Mouse (Mus musculus) common myeloid progenitor, adult 5-6 weeks (primary cell): ENCODE measurements at regions not wholly inside any gene's neighbourhood (a gene's known extent, or its start where the extent isn't known, plus 50 kb on each side); places are given as distances from the start of the nearest gene placed in this dataset.

Source experiments
- ATAC-seq: replicated peaks from 2 replicates; pipeline ENCODE4 v1.8.0; 2016; ENCODE audit warnings: low read depth, mild to moderate bottlenecking, moderate TSS enrichment, inconsistent platforms; ENCODE audit not compliant: poor library complexity, severe bottlenecking

DNA sequence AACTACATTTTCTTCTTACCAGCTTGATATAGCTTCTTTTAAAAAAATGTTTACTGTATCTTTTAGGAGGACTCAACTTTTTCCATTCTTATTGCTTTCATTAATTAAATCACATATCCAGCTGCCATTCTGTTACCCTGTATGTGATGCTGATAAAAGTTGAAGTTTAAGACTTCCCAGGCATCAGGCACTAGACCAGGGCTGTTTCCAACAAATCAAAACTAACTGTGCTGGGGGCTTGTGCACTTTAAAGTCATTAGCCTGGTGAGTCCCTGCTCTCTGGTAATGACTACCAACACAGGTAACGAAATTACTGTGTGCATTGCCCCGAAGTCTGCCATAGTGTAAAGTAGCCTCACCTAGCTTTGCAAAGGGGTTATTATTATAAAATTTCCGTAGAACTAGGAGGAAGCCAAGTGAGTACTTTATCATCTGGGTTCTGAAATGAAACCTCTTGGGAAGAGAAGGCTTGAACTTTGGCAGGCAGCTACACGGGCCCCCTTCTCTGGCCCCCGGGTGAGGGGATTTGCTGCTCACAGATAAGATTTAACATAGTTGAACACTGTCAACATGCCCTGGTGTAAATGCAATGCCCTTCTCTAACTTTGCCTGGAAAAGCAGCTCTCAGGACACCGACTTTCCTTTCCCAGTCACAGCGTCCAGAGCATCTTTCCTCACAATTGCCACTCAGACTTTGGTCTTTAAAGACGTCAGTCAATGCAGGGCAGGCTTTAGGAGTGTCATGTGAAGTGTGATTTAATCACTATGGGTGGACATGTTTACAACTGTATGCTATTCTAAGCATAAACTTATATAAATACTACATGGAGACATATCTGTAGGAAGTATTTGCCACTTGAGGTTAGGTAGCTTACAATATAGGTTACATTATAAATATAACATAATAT is 122.1 kb upstream of the Tab2 start:
- no peak for ATAC-seq

DNA sequence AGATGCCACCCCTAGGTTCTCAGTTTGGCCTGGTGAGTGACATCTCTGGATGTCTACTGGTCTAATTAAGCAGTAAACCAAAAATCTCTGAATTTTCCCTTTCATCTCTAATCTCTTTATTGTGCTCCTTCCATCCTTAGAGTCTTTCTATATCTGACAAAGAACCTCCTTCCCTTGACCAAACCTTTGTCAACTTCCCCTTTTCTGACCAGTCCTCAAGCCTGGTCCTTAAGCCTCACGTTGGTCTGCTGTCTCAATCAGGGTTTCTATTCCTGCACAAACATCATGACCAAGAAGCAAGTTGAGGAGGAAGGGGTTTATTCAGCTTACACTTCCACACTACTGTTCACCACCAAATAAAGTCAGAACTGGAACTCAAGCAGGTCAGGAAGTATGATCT is 116.4 kb upstream of the Tab2 start:
- 0 out of 2 replicates have a peak, but pooled peaks have one; percentile 14 for ATAC-seq

DNA sequence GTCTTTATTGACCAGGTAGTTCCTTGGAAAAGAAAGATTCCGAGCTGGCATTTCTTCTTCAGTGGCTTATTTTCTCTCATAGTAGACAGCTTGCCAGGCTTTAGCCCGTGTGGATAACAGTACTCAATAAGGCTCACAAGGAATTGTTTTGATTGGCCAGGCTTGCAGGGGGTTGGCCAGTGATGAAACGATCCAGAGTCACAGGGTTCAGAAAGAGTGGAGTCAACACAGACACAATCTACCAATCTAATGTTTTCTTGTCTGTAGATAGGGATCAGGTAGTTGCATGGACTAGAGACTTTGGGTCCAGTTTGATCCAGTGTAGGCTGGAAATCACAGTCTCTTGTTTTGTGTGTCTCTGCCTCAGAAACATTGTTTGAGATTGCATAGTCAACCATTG is 115.8 kb upstream of the Tab2 start:
- no peak for ATAC-seq

DNA sequence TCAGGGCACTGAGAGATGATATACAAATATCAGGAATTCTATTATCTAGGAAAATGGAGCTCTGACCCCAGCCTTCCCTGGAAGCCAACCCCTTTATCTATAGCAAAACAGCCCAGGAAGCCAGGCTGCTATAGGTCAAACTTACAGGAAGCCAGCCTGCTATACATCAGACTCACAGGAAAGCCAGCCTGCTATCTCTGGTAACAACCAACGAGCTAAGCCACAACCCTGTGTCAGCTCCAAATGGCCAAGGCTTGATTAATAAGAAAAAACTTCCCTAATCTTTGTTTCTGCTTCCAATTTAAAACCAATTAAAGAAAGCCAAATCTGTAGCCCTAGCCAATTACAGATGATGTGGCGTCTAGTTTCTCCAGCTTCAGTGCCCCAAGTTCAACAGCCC is 114.4 kb upstream of the Tab2 start:
- ATAC-seq: peak; percentile 56

DNA sequence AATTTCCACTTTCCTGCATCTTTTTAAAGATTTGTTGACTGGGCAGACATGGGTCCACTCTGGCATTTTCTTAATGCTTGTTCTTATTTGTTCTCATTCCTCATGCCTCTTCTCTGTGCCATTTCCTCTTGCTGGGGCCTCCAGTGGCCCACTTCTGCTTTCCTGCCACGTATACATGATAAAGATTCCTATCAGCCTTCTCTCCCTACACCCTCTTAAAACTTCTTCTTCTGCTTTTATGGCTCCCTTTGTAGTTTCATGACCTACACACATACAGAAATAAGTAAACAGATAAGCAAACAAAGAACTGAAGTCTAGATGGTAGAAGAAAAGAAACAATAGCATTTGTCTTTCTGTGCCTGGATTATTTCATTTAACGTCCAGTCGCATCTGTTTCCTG is 110.9 kb upstream of the Tab2 start:
- peak; percentile 72 for ATAC-seq

DNA sequence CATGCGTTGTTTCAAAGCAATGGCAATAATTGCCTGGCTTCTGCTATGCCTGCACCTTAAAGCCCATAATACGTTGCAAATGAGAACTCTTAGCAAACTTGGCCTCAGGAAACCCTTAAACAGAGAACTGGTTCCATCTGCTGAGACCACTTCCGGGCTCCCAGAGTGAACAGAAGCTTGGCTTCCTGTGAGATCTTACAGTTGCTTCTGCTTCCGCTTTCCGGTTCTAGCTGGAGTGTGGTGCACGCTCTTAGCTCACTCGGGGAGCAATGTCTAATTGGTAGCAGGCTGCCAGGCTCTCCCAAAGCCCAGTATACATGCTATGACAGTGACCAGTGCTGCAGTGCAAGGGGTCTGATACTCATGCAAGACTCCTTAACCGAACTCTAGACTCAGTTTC is 109.7 kb upstream of the Tab2 start:
- peak; percentile 83 for ATAC-seq

DNA sequence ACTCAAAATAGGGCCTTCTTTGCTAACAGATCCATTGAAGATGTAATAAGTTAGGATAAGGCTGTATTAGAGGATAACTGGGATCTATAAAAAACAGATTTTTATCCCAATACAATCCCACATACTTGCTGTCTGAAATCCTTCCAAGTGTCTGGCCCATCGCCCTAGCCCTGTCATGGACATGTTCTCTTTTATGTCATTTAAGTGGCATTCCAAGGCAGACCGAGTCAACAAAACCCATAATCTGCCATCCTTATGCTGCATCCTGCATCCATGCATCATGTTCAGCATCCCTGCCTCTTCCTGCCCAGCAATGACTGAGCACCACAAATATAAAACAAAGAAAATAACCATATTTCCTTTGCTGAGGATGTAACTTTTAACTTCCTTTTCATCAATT is 108.3 kb upstream of the Tab2 start:
- ATAC-seq: no peak

DNA sequence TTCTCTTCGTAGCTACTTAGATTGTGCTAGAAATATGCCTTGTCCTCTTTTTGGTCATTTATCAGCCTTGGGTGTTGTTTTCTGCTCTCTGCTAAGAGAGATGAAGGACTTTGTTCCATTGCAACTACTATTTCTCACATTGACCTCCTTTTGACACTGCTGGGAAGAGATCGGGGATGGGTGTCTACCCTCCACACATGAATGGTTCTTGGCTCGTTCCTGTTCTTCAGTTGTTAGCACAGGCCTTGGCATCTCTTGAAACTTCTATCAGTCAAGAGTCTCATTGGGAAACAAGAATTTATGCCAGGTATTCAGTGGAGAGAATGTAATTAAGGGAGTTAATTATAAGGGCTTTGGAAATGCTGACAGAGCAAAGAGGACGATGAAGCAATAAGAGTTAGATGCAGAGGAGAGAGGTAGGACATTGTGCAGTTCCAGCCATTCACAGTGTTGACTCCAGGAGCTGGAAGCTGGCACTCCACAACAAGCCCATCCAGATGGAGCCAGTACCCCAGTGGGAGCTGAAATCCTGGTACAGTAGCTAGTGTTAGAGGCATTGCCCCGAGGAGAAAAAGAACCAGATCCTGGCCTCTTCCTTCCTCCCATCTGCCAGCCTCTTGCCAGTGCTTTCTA is 107.5 kb upstream of the Tab2 start:
- no peak for ATAC-seq

DNA sequence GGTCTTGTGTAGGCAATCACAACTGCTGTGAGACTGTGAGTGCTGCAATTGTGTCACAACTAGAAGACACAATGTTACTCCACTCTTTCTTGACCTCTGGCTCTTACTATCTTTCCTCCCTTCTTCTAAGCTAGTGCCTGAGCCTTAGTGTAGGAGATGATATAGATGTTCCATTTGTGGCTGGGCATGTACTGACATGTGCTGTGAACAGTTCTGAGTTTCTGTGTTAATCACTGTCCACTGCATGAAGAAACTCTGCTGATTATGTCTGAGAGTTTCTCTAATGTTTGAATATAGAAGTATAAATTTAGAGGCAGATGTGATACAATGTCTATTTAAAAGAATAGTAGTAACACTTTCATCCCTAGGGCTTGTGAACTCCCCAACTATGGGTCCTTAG is 105.0 kb upstream of the Tab2 start:
- no peak for ATAC-seq

DNA sequence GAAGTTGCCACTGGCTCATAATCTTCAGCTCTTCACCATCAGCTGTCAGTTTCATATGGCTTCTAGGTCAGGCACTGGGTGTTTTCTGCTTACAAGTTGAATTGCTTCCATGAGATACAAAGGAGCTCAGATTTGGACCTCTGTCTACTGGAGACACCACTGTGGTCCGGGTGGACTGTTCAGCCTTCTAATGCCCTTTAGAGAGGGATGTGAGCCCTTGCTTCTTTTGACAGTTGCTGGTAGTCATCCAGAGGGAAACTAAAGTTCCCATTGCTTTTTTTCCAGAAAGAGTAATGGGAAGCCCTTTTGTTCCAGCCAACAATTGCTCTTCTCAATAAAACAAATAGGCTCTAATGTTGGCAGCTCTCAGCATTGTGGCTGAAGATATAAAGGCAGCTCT is 103.7 kb upstream of the Tab2 start:
- no peak for ATAC-seq

DNA sequence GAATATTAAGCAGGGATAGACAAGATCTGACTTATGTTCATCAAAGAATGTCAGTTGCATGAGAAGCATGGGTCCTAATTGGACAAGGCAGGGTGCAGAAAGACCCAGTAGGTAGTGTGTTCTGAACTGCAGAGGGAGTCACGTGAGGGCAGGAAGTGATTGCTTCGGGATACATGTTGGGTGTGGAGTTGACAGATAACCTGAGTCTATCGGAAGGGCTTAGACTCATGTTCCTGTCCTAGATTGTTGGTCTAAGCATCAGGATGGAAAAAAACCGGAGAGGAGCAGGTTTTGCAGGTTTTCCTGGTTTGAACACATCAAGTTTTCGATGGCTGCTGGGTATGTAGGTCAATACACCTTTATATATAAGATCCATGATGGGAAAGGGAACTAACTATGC is 101.8 kb upstream of the Tab2 start:
- ATAC-seq: no peak

DNA sequence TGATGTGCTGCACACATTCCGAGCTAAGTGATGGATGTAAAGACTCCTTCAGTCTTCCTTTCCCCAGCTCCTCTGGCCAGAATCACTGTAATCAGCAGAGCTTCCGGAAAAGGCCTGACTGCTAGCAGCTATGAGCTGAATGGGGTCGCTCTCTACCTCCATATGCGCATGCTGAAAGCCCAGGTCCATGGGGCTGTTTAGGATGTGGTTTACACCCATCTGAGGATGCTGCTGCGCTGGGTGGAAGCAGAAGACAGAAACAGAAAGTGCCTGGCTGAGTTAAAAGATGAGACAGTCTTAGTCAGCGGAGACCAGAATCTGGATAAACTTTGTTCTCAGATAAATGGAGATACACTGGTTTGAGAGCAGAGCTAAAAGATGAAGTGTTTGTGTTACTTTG is 99.3 kb upstream of the Tab2 start:
- peak; percentile 98 for ATAC-seq

DNA sequence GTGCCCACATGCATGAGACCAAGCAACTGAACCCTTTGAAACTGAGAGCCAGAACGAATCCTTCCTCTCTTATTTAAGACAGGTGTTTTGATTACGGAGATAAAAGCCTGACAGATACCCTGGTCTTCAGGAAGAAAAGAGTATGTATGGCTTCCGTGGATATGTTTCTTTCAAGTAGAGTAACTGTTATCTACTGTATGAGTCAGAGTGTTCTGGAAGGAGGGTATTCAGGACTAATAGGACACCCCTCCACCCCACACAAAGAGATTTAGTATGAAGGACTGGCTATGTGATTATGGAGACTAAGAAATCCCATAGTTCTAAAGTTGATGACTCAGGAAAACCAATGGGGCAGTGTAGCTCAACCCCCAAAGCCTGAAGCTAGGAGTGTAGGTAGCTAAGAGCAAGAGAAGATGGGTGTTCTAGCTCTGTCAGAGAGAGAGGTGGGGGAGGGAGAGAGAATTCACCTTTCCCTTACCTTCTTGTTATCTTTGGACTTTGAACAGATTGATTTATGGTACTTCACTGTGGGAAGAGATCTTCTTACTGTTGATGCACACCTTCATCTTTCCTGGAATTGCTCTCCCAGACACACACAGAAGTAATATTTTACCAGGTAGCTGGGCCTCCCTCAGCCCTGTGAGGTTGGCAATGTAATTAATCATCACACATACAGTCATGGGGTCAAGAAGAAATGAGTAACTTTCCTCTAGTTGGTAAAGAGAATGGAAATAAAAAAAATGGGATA is 87.6 kb upstream of the Tab2 start:
- ATAC-seq: no peak

DNA sequence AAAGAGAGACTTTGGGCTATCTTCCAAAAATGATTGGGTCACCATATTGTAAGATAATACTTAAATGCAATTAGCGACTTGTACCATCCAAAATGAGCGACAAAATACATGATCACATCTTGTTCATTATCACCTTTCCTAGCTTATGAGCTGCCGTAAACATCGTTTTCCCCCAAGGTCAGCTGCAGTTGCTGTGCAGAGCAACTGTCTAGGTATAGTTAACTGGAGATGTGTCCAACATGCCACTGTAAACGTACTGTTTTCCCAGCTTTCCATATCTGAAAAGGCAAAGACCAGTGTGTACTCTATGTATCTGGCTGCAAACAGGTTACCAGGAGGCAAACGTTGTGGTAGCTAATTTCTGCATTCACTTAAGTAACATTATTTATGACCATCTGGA is 86.3 kb upstream of the Tab2 start:
- ATAC-seq: no peak

DNA sequence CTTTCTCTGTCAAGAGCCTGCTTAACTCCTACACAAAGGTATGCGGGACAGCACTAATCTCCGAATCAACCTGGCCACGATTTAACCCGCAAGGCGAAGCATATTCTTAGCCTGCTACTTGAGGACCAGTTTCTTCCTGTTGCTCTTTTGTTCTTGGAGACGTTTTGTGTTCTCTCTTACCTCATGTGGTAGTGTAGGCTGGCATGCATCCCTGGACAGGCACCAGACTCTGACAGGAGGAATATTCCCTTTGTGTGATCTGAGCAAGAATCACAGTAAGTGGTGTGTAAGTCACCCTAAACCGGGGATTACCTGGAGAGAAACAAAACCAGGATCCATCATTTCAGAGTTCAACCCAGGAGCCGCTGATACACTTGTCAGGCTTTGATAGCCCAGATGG is 85.8 kb upstream of the Tab2 start:
- ATAC-seq: no peak

DNA sequence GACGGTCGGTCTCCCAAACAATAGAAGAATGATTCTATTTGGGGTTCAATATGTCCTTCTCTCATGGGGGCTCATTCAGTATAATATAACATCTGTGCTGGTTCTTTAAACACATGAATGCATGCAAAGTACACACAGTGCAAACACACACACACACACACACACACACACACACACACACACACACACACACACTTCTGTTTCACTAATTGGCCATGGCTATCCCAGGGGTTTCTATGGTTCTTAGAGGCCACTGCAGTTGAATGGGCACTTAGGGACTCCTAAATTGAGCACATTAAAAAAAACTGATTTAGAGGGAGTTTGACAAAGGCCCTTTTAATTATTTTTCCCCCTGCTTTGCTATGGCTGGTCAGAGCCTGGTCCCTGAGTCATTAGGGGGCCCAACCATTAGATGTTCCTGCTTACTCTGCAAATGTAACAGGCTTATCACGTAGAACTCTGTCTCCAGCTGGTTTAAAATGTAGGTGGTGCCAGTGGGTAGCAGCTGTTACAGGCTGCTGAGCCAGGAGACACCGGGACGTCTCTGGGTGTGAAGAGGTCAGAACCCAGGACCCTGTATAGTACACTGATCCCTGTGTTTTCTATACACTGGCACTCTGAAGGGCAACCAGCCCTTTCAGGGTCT is 82.1 kb upstream of the Tab2 start:
- ATAC-seq: peak; percentile 54; the same call in 1 of the 2 replicates

DNA sequence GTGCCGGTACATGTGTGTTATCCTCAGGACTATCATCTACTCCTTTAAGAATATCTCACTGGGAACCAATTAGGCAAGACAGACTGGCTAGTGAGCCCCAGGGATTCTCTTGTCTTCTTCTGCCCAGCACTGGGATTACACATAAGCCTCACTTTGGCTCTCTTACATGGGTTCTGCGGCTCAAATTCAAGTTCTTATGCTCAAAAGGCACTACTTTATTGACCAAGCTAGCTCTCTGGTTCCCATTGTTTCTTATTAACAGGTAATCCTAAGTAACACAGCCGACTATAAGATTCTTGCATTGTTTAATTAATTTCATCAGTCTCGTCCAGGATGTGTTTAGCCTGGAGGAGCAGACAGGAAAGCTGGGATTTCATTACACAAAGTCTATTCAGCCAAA is 80.3 kb upstream of the Tab2 start:
- no peak for ATAC-seq

DNA sequence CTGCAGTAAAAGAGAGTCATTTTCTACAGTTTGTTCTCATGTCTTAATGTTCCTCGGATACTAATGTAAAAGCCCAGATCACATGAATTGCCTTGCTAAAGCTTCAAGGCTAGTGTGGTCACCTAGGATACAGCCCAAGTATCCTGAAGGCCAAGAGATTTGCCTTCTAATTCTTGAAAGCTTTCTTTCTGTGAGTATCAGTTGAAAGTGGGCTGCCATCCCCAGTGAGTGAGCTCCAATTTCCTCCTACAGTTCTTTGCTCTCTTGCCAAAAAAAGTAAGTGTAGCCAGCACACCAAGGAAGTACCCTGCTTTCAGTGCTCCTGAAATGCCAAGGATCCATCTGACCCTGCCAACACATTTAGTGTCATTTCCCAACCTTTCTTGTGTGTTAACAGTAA is 79.3 kb upstream of the Tab2 start:
- ATAC-seq: no peak

DNA sequence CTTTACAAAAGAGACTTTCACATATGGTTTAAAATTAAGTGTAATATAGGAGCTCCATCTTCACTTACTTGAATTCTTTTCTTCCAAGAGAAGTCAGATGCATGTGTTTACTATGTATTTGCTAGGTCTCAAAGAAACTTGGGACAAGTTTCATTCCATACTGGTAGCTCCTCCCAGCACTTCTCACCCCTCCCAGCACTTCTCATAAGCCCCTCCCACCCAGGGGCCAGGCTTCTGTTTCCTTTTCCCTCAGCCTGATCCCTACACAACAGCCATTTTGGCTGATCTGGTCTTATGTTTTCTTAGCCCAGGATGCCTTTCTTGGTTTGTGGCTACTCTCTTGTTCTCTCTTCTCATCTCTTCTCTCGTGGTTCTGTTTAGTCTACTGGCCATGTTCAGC is 76.2 kb upstream of the Tab2 start:
- 0 out of 2 replicates have a peak, but pooled peaks have one; percentile 47 for ATAC-seq

DNA sequence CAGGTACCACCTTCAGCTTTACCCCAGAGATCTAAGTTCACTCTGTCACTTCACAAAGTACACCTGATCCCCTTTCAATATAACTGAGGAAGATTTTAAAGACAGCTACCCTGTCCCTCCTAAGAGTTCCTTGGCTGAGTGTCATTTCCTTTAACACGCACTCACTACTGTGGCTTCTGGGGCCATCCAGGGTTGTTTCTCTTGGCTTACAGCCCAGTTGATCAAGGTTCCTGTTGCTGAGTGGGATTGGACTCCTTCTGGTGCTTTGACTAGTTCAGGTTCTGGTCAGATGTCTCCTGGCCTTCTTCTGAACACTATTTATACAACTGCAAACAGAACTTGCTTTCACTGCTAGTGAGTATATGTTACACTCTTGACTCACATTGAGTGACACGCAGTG is 72.8 kb upstream of the Tab2 start:
- peak; percentile 54; the same call in 1 of the 2 replicates for ATAC-seq

DNA sequence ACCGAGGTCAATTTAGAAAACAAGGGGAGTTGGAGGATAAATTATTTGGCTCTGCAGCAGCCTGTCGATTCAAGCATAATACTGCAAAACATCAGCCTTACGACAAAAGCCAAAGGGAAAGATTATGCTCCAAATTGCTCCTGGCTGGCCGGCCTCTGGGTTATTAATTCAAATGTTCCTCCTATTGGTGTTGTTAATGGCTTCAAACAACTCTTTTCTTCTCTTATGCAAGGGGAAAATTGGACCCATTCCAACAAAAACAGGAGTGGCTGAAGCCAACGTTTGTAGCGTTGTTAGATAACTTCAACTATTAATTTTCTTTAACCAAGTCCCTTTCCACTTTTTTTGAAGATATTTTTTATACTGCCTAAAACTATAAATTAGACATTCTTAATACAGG is 71.0 kb upstream of the Tab2 start:
- ATAC-seq: no peak
